27 mouse cellular contexts compared by ENCODE assay signal in the genomic region with DNA sequence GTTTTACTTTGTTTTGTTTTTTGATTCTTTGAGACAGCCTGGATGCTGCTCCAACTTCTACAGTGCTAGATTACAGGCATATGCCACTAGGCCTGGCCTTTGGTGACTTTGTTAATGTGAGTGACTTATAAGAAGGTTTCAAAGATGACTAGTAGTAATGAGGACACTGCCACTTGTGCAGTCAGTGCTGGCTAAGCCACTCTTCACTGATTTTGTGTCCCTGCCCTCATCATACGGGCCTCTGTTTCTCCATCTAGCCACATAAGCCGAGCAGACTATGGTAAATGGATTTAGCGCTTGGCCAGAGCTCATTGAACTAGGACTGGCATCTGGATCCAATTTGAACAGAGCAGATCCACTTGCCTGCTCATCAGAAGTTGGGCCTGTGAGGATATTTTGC. TPM values are rescaled to one million over a fixed set of nuclear protein-coding genes. Genes with fewer than 3 reads are reported as not detected.
"Had no signal": no experiment of that assay in that cellular context is flagged by ENCODE, and none has a peak within 500 bp of the region (broad histone marks: within the 10 kb centered on the region; RNA-seq: fewer than 3 reads in every experiment).

No protein-coding gene starts in this region.

- H3K27me3 ChIP-seq: hindbrain, embryonic 13.5 days; hindbrain, embryonic 15.5 days; kidney, embryonic 15.5 days; limb, embryonic 13.5 days; limb, embryonic 15.5 days; liver, embryonic 12.5 days had no signal

- H3K4me2 ChIP-seq: heart, embryonic 12.5 days; hindbrain, embryonic 13.5 days; hindbrain, embryonic 15.5 days; kidney, embryonic 15.5 days; limb, embryonic 13.5 days; limb, embryonic 15.5 days; liver, embryonic 12.5 days had no signal

- DNase-seq: gastrocnemius, postnatal 14 days; gastrocnemius, postnatal 36 days; heart, adult 18-20 months; heart, postnatal 14 days; heart, postnatal 36 days; kidney, adult 11 months; kidney, adult 2 months; kidney, adult 9 months; kidney, postnatal 14 days; kidney, postnatal 36 days; layer of hippocampus, adult 9-11 months; layer of hippocampus, postnatal 36 days; left cerebral cortex, postnatal 4 days had no signal

- H3K4me3 ChIP-seq: heart, embryonic 10.5 days; heart, embryonic 12.5 days; hindbrain, embryonic 13.5 days; hindbrain, embryonic 15.5 days; kidney, embryonic 15.5 days; limb, embryonic 13.5 days; limb, embryonic 15.5 days; liver, embryonic 12.5 days had no signal

- H3K9ac ChIP-seq: heart, embryonic 12.5 days; hindbrain, embryonic 13.5 days; hindbrain, embryonic 15.5 days; kidney, embryonic 15.5 days; limb, embryonic 13.5 days; limb, embryonic 15.5 days; liver, embryonic 12.5 days; liver, embryonic 14.5 days had no signal

- H3K4me1 ChIP-seq: heart, embryonic 10.5 days; heart, embryonic 12.5 days; hindbrain, embryonic 13.5 days; hindbrain, embryonic 15.5 days; kidney, embryonic 15.5 days; limb, embryonic 13.5 days; limb, embryonic 15.5 days; liver, embryonic 12.5 days had no signal

- H3K27ac ChIP-seq: heart, embryonic 10.5 days; hindbrain, embryonic 13.5 days; hindbrain, embryonic 15.5 days; hindbrain, postnatal 0 days; kidney, embryonic 15.5 days; kidney, postnatal 0 days; limb, embryonic 13.5 days; limb, embryonic 15.5 days; liver, embryonic 12.5 days; liver, embryonic 14.5 days had no signal

- H3K9me3 ChIP-seq: heart, embryonic 10.5 days; heart, embryonic 12.5 days; hindbrain, embryonic 13.5 days; hindbrain, embryonic 15.5 days; kidney, embryonic 15.5 days; limb, embryonic 13.5 days; limb, embryonic 15.5 days; liver, embryonic 12.5 days had no signal

- H3K36me3 ChIP-seq: heart, embryonic 10.5 days; heart, embryonic 12.5 days; hindbrain, embryonic 13.5 days; hindbrain, embryonic 15.5 days; kidney, embryonic 15.5 days; limb, embryonic 13.5 days; limb, embryonic 15.5 days; liver, embryonic 12.5 days had no signal

- ATAC-seq: hindbrain, postnatal 0 days; liver, embryonic 12.5 days had no signal

RNA-seq across cellular contexts. Expression of gene Sstr4, which starts 8.7 kb away (rescaled TPM):
- total RNA-seq: gastrocnemius, adult 18-20 months; hematopoietic stem cell, adult 5-6 weeks; liver, adult 2 months had no signal
- polyA plus RNA-seq: liver, adult 2 months; liver, embryonic 14.5 days had no signal
